Mouse (Mus musculus) cerebellum, adult 2 months (tissue): Measurements from ENCODE around the gene Poln. TPM values are rescaled to one million over a fixed set of nuclear protein-coding genes. Genes with fewer than 3 reads are reported as not detected.

ENCODE experiments used
- DNase-seq, 2 experiments: peaks; one replicate each; pipeline ENCODE4 v3.0.0; 2021
- H3K27ac ChIP-seq: fragments of 200-500 bp; 2 replicates; pipeline ENCODE4 v1.5.1; 2012; ENCODE audit warnings: low read length, control low read depth, inconsistent platforms; ENCODE audit not compliant: insufficient read depth
- H3K27me3 ChIP-seq: fragments of 200-500 bp; 2 replicates; pipeline ENCODE4 v1.6.1; 2012; ENCODE audit warnings: inconsistent platforms, mild to moderate bottlenecking, low read length, moderate library complexity; ENCODE audit not compliant: control insufficient read depth, insufficient read depth
- H3K4me1 ChIP-seq: fragments of 200-500 bp; 2 replicates; pipeline ENCODE4 v1.6.1; 2011; ENCODE audit warnings: low read length; ENCODE audit not compliant: control insufficient read depth, insufficient read depth
- H3K4me3 ChIP-seq: fragments of 200-500 bp; replicated peaks from 2 replicates; pipeline ENCODE3; 2011; ENCODE audit warnings: mild to moderate bottlenecking, low read depth, low read length, control low read depth; ENCODE audit not compliant: insufficient read depth
- CTCF ChIP-seq: fragments of 200-500 bp; IDR thresholded peaks from 2 replicates; pipeline ENCODE4 v1.5.1; 2011; ENCODE audit warnings: low read depth, mild to moderate bottlenecking, control low read depth, low read length, moderate library complexity, borderline replicate concordance; ENCODE audit not compliant: insufficient read depth
- POLR2A ChIP-seq: fragments of 200-500 bp; IDR thresholded peaks from 2 replicates; pipeline ENCODE4 v1.6.1; 2011; ENCODE audit warnings: low read length, control low read depth, borderline replicate concordance; ENCODE audit not compliant: insufficient read depth
- WGBS: fragments of 180-500 bp; shearing (Covaris S2); methylation state at CpG from one replicate; pipeline ENCODE4 v1.1.7; 2018; 5-methylcytosine and 5-hydroxymethylcytosine counted together
- polyA plus RNA-seq: library from polyadenylated mRNA; depleted of rRNA; stranded (reverse); fragments of >200 nt; gene quantifications from 2 replicates; pipeline ENCODE4 v1.2.3, GENCODE M21; 2012

Gene Poln
- polyA plus RNA-seq, 1 experiment = 0.82 TPM

- H3K27me3 ChIP-seq = no peaks in the 10 kb centered on the region
- peak in 1 of 2 experiments; percentile 15 for DNase-seq
- H3K4me1 ChIP-seq = peaks cover 30% of the 10 kb centered on the region
- TF ChIP-seq CTCF (no peak), POLR2A (no peak)
- WGBS = 38% methylated on average over 5 of the region's 5 CpGs
- H3K27ac ChIP-seq = no peak overlapping the region
- no peak overlapping the region for H3K4me3 ChIP-seq
Measured at GRCm38 (mm10) chr5:34004618-34005017, 164.6 kb downstream of the Poln start.

- Histone ChIP-seq H3K27me3 (no peaks in the 10 kb centered on the region), H3K27ac (no peak overlapping the region), H3K4me3 (no peak overlapping the region), H3K4me1 (peaks cover 42% of the 10 kb centered on the region)
- DNase-seq = peak in 1 of 2 experiments; percentile 8
- WGBS = 77% methylated on average over 4 of the region's 4 CpGs
- TF ChIP-seq CTCF (no peak), POLR2A (no peak)
Measured at GRCm38 (mm10) chr5:34002636-34003035, 166.6 kb downstream of the Poln start.

- 71% methylated on average over 1 of the region's 1 CpGs for WGBS
- Histone ChIP-seq H3K27ac (no peak overlapping the region), H3K4me3 (no peak overlapping the region), H3K4me1 (peaks cover 39% of the 10 kb centered on the region), H3K27me3 (no peaks in the 10 kb centered on the region)
- no peak for TF ChIP-seq CTCF
- no peak for TF ChIP-seq POLR2A
- DNase-seq = no peak
Measured at GRCm38 (mm10) chr5:34001401-34001800, 167.8 kb downstream of the Poln start.

- H3K4me1 ChIP-seq = peaks cover 35% of the 10 kb centered on the region
- no peaks in the 10 kb centered on the region for H3K27me3 ChIP-seq
- DNase-seq = no peak
- no peak overlapping the region for H3K27ac ChIP-seq
- WGBS = 92% methylated on average over 25 of the region's 25 CpGs
- TF ChIP-seq CTCF (no peak), POLR2A (no peak)
- H3K4me3 ChIP-seq = no peak overlapping the region
Measured at GRCm38 (mm10) chr5:34000809-34001208, 168.4 kb downstream of the Poln start.

GRCm38 (mm10) chr5:33999466-34000090, 169.7 kb downstream of the Poln start:
- WGBS = 32% methylated on average over 6 of the region's 6 CpGs
- Histone ChIP-seq H3K4me3 (no peak overlapping the region), H3K27ac (no peak overlapping the region), H3K27me3 (no peaks in the 10 kb centered on the region), H3K4me1 (peaks cover 37% of the 10 kb centered on the region)
- DNase-seq = peak in 1 of 2 experiments; percentile 42
- no peak for TF ChIP-seq POLR2A
- TF ChIP-seq CTCF = no peak

GRCm38 (mm10) chr5:33998505-33998877, 170.8 kb downstream of the Poln start:
- DNase-seq = no peak
- no peak for TF ChIP-seq POLR2A
- no peak for TF ChIP-seq CTCF
- H3K4me1 ChIP-seq = peaks cover 37% of the 10 kb centered on the region
- peak overlapping the region; percentile 96 for H3K4me3 ChIP-seq
- H3K27me3 ChIP-seq = no peaks in the 10 kb centered on the region
- H3K27ac ChIP-seq = no peak overlapping the region
- 28% methylated on average over 3 of the region's 3 CpGs for WGBS

GRCm38 (mm10) chr5:33997829-33998504, 171.3 kb downstream of the Poln start:
- Histone ChIP-seq H3K27me3 (no peaks in the 10 kb centered on the region), H3K27ac (peak overlapping the region; percentile 22; the same call in 1 of the 2 replicates), H3K4me3 (peak overlapping the region; percentile 96), H3K4me1 (peaks cover 35% of the 10 kb centered on the region)
- peak; percentile 42 to 55 for DNase-seq
- 16% methylated on average over 20 of the region's 20 CpGs for WGBS
- TF ChIP-seq CTCF (no peak), POLR2A (no peak)

GRCm38 (mm10) chr5:33997051-33997741, 172.1 kb downstream of the Poln start:
- Histone ChIP-seq H3K4me1 (peaks cover 35% of the 10 kb centered on the region), H3K27ac (peak overlapping the region; percentile 89), H3K27me3 (no peaks in the 10 kb centered on the region), H3K4me3 (peak overlapping the region; percentile 96)
- peak; percentile 78 to 80 for DNase-seq
- TF ChIP-seq CTCF = no peak
- no peak for TF ChIP-seq POLR2A
- 1% methylated on average over 71 of the region's 80 CpGs for WGBS

GRCm38 (mm10) chr5:33996694-33997045, 172.6 kb downstream of the Poln start:
- no peak for TF ChIP-seq POLR2A
- TF ChIP-seq CTCF = no peak
- H3K4me3 ChIP-seq = peak overlapping the region; percentile 96
- 7% methylated on average over 55 of the region's 55 CpGs for WGBS
- H3K27ac ChIP-seq = peak overlapping the region; percentile 89
- no peak for DNase-seq
- peaks cover 35% of the 10 kb centered on the region for H3K4me1 ChIP-seq
- H3K27me3 ChIP-seq = no peaks in the 10 kb centered on the region
